Mouse (Mus musculus) testis, adult 2 months (tissue): ENCODE results near the gene Setd4.

Experiments used
- CTCF ChIP-seq: fragments of 200-500 bp; IDR thresholded peaks from 2 replicates; pipeline ENCODE4 v1.5.1; 2012; ENCODE audit warnings: low read depth, mild to moderate bottlenecking, inconsistent platforms, low read length, moderate library complexity; ENCODE audit not compliant: control insufficient read depth, insufficient read depth, insufficient replicate concordance
- POLR2A ChIP-seq: fragments of 200-500 bp; IDR thresholded peaks from 2 replicates; pipeline ENCODE4 v1.6.1; 2012; ENCODE audit warnings: low read depth, mild to moderate bottlenecking, inconsistent platforms, low read length, moderate library complexity; ENCODE audit not compliant: control insufficient read depth

- TF ChIP-seq CTCF (no peak), POLR2A (no peak)
These were observed 2.3 kb upstream of the Setd4 start for GRCm38 (mm10) chr16:93606146-93606545.
